Mouse (Mus musculus) erythroid progenitor cell, adult 5-6 weeks (primary cell): ENCODE results near the gene Bid. TPM values are rescaled to one million over a fixed set of nuclear protein-coding genes. Genes with fewer than 3 reads are reported as not detected.
"Not testable (repeated sequence)": the region's sequence is repeated elsewhere in the genome, so short reads cannot be mapped to it uniquely, and the experiment has no call there.

Experiments used
- ATAC-seq: replicated peaks from 2 replicates; pipeline ENCODE4 v1.8.0; 2016; ENCODE audit warnings: moderate number of reproducible peaks, mild to moderate bottlenecking, moderate TSS enrichment, inconsistent platforms; ENCODE audit not compliant: poor library complexity, low FRiP score, severe bottlenecking
- total RNA-seq, 2 experiments: library from RNA; stranded (forward) in 1 of 2; stranded (reverse) in 1 of 2; fragments of 150-400 nt in 1 of 2; fragments of 186-747, 209-891 nt in 1 of 2; gene quantifications; 2 replicates each; pipeline versions ENCODE4 v1.2.3 to v1.2.4; 2015 to 2017; ENCODE audit warnings: low replicate concordance in 2 of 2

Gene Bid
- total RNA-seq, 2 experiments from 2014 or later: 7.7 to 9.6 TPM

GRCm38 (mm10) chr6:120907876-120908597, 8.6 kb downstream of the Bid start:
- ATAC-seq: not testable (repeated sequence)

DNA sequence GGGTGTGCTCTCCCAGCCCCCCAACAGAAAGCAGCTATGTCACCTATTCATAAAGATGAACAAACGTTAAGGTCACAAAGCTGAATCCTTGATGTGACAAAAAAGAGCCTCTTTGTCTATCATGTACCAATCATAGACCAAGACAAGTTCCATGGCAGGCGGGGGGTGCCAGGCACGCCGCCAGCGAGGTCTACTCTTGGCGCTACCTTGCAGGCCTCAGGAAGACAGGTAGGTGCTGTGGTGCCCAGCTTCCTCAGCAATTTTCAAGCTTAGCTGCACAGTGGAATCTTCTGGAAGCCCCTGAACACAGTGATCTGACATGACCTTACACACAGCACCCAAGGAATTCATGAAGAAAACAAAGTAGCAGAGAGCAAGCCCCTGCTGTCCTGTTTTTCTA, 10.1 kb downstream of the Bid start:
- no peak for ATAC-seq

DNA sequence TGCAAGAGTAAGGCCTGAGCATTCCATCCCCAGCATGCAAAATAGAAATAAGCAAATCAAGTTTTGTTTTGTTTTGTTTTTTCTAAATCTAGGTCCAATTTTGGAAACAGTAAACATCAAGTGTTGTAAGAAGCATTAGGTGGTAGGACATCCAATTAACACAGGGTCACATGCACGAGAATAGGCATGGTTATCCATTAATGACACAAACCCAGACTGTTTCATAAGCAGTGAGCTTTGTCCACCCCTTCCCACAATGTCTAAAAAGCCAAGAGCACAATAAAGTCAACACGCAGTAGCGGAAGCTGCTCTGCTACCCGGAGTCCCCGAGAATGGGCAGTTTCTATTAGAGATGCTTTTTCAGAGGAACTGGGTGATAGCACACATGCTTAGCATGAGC, 11.5 kb downstream of the Bid start:
- ATAC-seq: no peak

DNA sequence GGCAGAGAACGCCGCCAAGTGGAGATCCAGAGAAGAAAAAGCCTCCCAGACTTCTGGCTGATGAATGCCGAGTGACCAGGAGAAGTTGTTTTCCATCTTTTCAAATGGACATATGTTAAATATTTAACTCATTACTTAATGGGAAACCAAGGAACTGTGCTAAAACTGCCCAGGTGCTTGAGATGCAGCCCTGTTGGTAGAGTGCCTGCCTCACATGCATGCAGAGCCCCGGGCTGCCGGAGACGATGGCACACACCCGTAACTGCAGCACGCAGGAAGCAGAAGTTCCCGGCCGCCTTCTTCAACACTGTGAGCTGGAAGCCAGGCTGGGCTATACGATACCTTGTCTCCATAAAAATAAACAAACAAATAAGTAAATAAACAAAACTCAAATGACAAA, 12.7 kb downstream of the Bid start:
- ATAC-seq: no peak

DNA sequence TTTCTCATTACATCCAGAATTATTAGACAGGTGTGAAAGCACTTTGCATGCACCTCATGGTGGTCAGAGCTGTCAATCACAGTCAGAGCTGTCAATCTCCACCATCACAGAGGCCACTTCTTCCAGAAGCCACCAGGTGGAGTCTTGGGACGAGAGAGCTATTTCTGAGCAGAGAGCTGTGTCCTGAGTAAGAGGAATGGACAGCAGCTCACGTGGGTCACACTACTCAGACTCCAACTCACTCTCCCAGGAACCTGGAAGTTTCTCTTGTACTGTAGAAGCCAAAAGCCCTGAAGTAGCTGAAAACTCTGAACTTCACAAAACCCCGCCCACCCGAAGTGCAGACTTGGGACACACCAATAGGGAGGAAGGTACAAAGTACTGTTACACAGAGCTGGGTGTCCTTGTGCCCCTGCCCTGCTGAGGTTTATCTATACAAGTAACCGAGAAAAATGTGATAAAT, 13.2 kb downstream of the Bid start:
- ATAC-seq: peak; percentile 87

- no peak for ATAC-seq
These were observed 14.6 kb downstream of the Bid start for GRCm38 (mm10) chr6:120901776-120902645.

DNA sequence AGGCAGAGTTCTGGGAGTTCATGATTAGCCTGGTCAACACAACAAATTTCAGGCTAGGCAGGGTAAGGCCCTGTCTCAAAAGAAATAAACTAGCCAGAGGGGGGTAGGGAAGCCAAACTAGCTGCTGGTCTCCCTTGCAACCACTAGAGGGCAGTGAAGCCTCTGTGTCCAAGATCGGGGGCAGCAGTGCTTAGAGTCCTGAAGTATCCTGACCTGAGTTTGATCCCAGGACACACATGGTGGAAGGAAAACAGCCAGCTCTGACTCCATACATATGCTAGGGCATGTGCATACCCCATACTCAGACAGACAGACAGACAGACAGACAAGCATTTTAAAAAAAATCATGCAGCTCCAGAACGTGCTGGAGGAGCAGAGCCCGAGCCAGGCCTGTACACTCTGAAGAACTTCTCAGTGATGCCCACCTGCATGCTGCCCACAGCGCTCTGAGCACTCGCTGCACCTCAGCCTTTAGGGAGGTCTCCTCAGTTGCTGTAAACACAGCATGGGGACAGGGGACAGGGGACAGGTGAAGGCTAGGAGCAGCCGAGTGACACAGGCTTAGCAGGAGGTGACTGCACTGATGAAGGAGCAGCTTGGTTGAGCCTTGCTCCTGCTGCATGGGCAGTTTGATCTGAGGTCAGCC, 18.3 kb downstream of the Bid start:
- ATAC-seq: peak; percentile 78

GRCm38 (mm10) chr6:120894524-120894923, 22.1 kb downstream of the Bid start:
- no peak for ATAC-seq

GRCm38 (mm10) chr6:120894089-120894488, 22.6 kb downstream of the Bid start:
- no peak for ATAC-seq

- no peak for ATAC-seq
These were observed 30.0 kb downstream of the Bid start for GRCm38 (mm10) chr6:120886696-120887095.

GRCm38 (mm10) chr6:120884436-120884835, 32.2 kb downstream of the Bid start:
- no peak for ATAC-seq

- no peak for ATAC-seq
These were observed 37.6 kb downstream of the Bid start for GRCm38 (mm10) chr6:120879046-120879445.

DNA sequence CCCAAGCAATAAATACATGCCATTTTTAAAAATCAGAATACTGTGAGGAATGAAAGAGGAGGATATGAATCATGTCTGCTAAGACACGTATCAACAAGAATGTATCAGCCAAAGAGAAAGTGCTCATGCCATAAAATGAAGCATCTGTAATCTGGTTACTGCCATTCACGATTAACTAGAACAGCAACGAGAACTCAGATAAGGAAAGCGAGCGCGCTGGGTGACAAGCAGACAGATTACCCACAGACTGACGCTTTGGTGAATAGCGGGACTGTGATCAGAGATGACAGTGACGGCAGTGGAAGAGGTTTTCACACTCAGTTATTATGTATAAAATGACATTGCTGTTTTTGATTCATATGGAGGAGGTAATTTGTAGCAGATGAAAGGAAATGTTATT, 42.8 kb downstream of the Bid start:
- ATAC-seq: no peak

DNA sequence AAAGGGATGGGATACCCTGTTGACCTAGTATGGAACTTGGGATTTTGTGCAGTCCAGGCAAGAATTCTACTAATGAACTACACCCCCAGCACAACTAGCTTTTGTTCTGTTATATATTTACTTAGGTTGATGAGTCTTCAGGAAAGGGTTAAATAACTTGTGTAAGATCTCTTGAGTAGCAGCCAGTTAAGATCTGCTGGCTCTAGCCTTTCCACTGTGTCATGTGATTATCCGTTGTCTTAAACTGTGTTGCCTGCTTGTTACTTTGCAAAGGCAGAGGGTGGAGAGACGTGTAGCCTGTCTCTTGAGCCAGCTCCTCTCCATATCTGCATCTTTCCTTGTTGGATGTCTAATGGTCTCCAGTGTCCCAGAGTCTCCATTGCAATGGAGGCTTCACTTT, 45.4 kb downstream of the Bid start:
- no peak for ATAC-seq

DNA sequence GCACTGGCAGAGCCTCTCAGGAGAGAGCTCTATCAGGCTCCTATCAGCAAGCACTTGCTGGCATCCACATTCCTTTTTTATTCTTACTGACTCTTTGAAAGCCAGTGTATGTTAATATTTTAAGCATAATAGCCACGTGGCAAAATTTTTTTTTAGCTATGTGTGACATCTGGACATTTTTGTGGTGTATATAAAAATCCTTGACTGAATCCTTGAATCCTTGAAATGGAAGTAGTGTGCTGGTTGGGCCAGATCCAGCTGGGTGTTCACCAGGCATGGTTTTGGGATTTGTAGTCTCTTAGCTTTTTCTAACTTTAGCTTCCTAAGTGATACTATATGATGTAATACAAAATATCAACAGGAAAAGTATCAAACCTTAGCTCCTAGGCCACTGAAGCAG, 47.8 kb downstream of the Bid start:
- no peak for ATAC-seq

DNA sequence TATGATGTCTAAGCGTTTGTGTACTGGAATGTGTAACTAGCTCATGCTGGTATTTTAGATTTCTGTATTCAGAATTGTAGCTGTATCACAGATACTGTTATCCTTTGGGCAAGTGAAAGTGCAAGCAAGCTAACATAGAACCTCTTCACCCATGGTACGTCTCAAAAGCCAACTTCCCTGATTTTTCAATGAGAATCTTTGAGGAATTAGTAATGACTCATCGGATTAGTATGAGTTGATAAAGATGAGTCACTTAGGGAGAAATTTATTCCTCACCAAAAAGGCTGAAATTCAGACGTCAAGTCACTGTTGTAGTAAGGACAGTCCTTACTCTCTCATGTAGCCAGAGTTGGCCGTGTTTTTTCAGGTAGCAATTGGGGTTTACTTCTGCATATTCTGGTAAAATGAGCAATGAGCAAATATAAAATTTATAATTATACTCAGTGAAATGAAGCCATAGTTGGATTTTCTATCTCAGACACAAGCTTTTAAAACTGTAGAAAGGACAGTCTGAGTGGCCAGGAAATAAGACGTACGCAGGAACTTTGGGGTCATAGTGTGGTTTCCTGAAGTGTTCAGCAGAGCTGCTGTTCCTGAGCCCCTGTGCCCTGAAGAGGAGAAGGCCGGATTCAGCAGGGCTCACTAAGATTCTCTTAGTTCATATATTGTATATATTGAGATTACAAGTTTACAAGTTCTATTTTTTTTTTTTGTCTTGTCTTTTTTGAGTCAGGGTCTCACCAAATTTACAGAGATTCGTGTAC, 50.4 kb downstream of the Bid start:
- ATAC-seq: no peak

- no peak for ATAC-seq
These were observed 56.6 kb downstream of the Bid start for GRCm38 (mm10) chr6:120860079-120860478.

GRCm38 (mm10) chr6:120858217-120858711, 58.4 kb downstream of the Bid start:
- ATAC-seq: no peak

GRCm38 (mm10) chr6:120854413-120854812, 62.2 kb downstream of the Bid start:
- ATAC-seq: peak; percentile 81

GRCm38 (mm10) chr6:120850720-120851119, 65.9 kb downstream of the Bid start:
- ATAC-seq: not testable (repeated sequence)
